Mouse (Mus musculus) heart, postnatal 0 days (tissue): ENCODE results near the gene Erap1. TPM values are rescaled to one million over a fixed set of nuclear protein-coding genes. Genes with fewer than 3 reads are reported as not detected.
"Not testable (repeated sequence)": the region's sequence is repeated elsewhere in the genome, so short reads cannot be mapped to it uniquely, and the experiment has no call there.

Source experiments
- ATAC-seq: fragments of 200-750 bp; cut with Nextera tagmentation; 2 replicates; pipeline ENCODE4 v1.8.0; 2017; ENCODE audit warnings: low read depth, moderate number of reproducible peaks, moderate library complexity; ENCODE audit not compliant: insufficient read depth
- DNase-seq: peaks from one replicate; pipeline ENCODE4 v3.0.0-alpha.2; 2016; ENCODE audit warnings: low spot score
- H3K27ac ChIP-seq: fragments of 300-500 bp; sonication (generic); 2 replicates; pipeline ENCODE4 v1.5.1; 2014; ENCODE audit warnings: low read depth, mild to moderate bottlenecking
- H3K27me3 ChIP-seq: fragments of 300-500 bp; sonication (generic); 2 replicates; pipeline ENCODE4 v1.6.1; 2014; ENCODE audit warnings: low read length, mixed read lengths; ENCODE audit not compliant: control insufficient read depth, insufficient read depth
- H3K36me3 ChIP-seq: fragments of 300-500 bp; sonication (generic); replicated peaks from 2 replicates; pipeline ENCODE4 v1.6.1; 2014; ENCODE audit warnings: low read length, mixed read lengths; ENCODE audit not compliant: control insufficient read depth, insufficient read depth
- H3K4me1 ChIP-seq: fragments of 300-500 bp; sonication (generic); 2 replicates; pipeline ENCODE4 v1.6.1; 2014; ENCODE audit warnings: antibody characterized with exemption; ENCODE audit not compliant: control insufficient read depth, insufficient read depth
- H3K4me2 ChIP-seq: fragments of 300-500 bp; sonication (generic); 2 replicates; pipeline ENCODE4 v1.6.1; 2014; ENCODE audit warnings: low read depth, mild to moderate bottlenecking, low read length, moderate library complexity
- H3K4me3 ChIP-seq: fragments of 300-500 bp; sonication (generic); 2 replicates; pipeline ENCODE4 v1.5.1; 2014; ENCODE audit warnings: low read depth, low read length
- H3K9ac ChIP-seq: fragments of 300-500 bp; sonication (generic); replicated peaks from 2 replicates; pipeline ENCODE4 v1.6.1; 2014; ENCODE audit warnings: low read depth, low read length, mixed read lengths
- H3K9me3 ChIP-seq: fragments of 300-500 bp; sonication (generic); replicated peaks from 2 replicates; pipeline ENCODE4 v1.6.1; 2016; ENCODE audit warnings: low read length; ENCODE audit not compliant: control insufficient read depth
- CTCF ChIP-seq: IDR thresholded peaks from 2 replicates; pipeline ENCODE4 v1.5.1; 2016; ENCODE audit warnings: antibody characterized with exemption, control low read depth, low read depth
- EP300 ChIP-seq: IDR thresholded peaks from 2 replicates; pipeline ENCODE4 v1.6.1; 2016; ENCODE audit warnings: antibody characterized with exemption, low read depth
- WGBS: fragments of 180-500 bp; shearing (Covaris S2); extraction: QIAGEN DNeasy Blood & Tissue Kit; methylation state at CpG from one replicate; pipeline ENCODE4 v1.1.7; 2014; 5-methylcytosine and 5-hydroxymethylcytosine counted together
- polyA plus RNA-seq: library from polyadenylated mRNA; unstranded; fragments of >200 nt; fragmentation: Nextera tagmentation; extraction: Ambion mirVana; gene quantifications from 2 replicates; pipeline ENCODE4 v1.2.1, GENCODE M21; 2015
- total RNA-seq: library from RNA; depleted of rRNA; stranded (reverse); fragments of >200 nt; gene quantifications from 2 replicates; pipeline ENCODE4 v1.2.3, GENCODE M21; 2014; ENCODE audit warnings: low replicate concordance

Gene Erap1
- total and polyA plus RNA-seq, 2 experiments from 2014 or later = 9.6 to 15.0 TPM

- ATAC-seq (no peak), DNase-seq (no peak)
- Histone ChIP-seq H3K4me2 (no peak overlapping the region), H3K36me3 (no peaks in the 10 kb centered on the region), H3K27me3 (no peaks in the 10 kb centered on the region), H3K9ac (no peak overlapping the region), H3K27ac (no peak overlapping the region), H3K4me3 (no peak overlapping the region), H3K9me3 (no peaks in the 10 kb centered on the region), H3K4me1 (no peaks in the 10 kb centered on the region)
- 48% methylated on average over 1 of the region's 1 CpGs for WGBS
- TF ChIP-seq CTCF = no peak
- no peak for TF ChIP-seq EP300
Observed at GRCm38 (mm10) chr13:74632327-74632726, 7.0 kb upstream of the Erap1 start.

GRCm38 (mm10) chr13:74632857-74633256 is 6.5 kb upstream of the Erap1 start:
- DNase-seq = no peak

GRCm38 (mm10) chr13:74639712-74640522 is 549 bp downstream of the Erap1 start:
- Histone ChIP-seq H3K27ac (peak overlapping the region; percentile 96), H3K9me3 (no peaks in the 10 kb centered on the region), H3K9ac (peak overlapping the region; percentile 95), H3K27me3 (no peaks in the 10 kb centered on the region), H3K4me1 (no peaks in the 10 kb centered on the region), H3K4me2 (peak overlapping the region; percentile 88), H3K36me3 (no peaks in the 10 kb centered on the region), H3K4me3 (peak overlapping the region; percentile 85)
- DNase-seq (peak; percentile 67), ATAC-seq (peak; percentile 85)
- under 1% methylated on average over 48 of the region's 49 CpGs for WGBS
- TF ChIP-seq CTCF = no peak
- no peak for TF ChIP-seq EP300

More at GRCm38 (mm10) chr13:74632857-74633256, 6.5 kb upstream of the Erap1 start:
- Histone ChIP-seq H3K36me3 (no peaks in the 10 kb centered on the region), H3K9me3 (no peaks in the 10 kb centered on the region), H3K4me2 (no peak overlapping the region), H3K4me1 (no peaks in the 10 kb centered on the region), H3K27me3 (no peaks in the 10 kb centered on the region), H3K9ac (no peak overlapping the region), H3K4me3 (no peak overlapping the region), H3K27ac (no peak overlapping the region)
- ATAC-seq = no peak
- TF ChIP-seq EP300 (no peak), CTCF (no peak)
- 66% methylated on average over 3 of the region's 3 CpGs for WGBS

- peak overlapping the region; percentile 85 for H3K4me3 ChIP-seq
- DNase-seq, H3K9me3 ChIP-seq, H3K4me1 ChIP-seq, H3K36me3 ChIP-seq, ATAC-seq, H3K27me3 ChIP-seq, H3K27ac ChIP-seq: not testable (repeated sequence)
- peak overlapping the region; percentile 88 for H3K4me2 ChIP-seq
- H3K9ac ChIP-seq = peak overlapping the region; percentile 95; the same call in 1 of the 2 replicates
- 62% methylated on average over 3 of the region's 3 CpGs for WGBS
Observed at GRCm38 (mm10) chr13:74640523-74640920, 1.2 kb downstream of the Erap1 start.

GRCm38 (mm10) chr13:74695497-74696193 is 56.3 kb downstream of the Erap1 start:
- Histone ChIP-seq H3K4me3 (no peak overlapping the region), H3K36me3 (peaks cover 52% of the 10 kb centered on the region), H3K9me3 (no peaks in the 10 kb centered on the region), H3K27ac (no peak overlapping the region), H3K4me1 (no peaks in the 10 kb centered on the region), H3K9ac (no peak overlapping the region), H3K4me2 (no peak overlapping the region), H3K27me3 (no peaks in the 10 kb centered on the region)
- 95% methylated on average over 5 of the region's 5 CpGs for WGBS
- TF ChIP-seq EP300 = no peak
- TF ChIP-seq CTCF = no peak
- ATAC-seq (no peak), DNase-seq (no peak)
